In genomic region chr7:142351569-142351968, GRCm38 (mm10) we compare ENCODE assay signal across 18 mouse cellular contexts. TPM values are rescaled to one million over a fixed set of nuclear protein-coding genes. Genes with fewer than 3 reads are reported as not detected.
A peak's percentile ranks its signal among the peaks of the same experiment; 100 is the strongest.
DNase-seq lines count a peak whose midpoint lies in the region; ATAC-seq lines count a peak whose summit lies in the region.
"Had no signal": no experiment of that assay in that cellular context is flagged by ENCODE, and none has a peak within 500 bp of the region (broad histone marks: within the 10 kb centered on the region; RNA-seq: fewer than 3 reads in every experiment).

No protein-coding gene starts in this region.

- H3K4me3 ChIP-seq in kidney, embryonic 15.5 days (replicated peaks): no peak overlapping the region
- no peak overlapping the region for H3K4me3 ChIP-seq in liver, embryonic 13.5 days (replicated peaks)
- no peak overlapping the region for H3K4me3 ChIP-seq in heart, embryonic 12.5 days

- no peak for DNase-seq in kidney, postnatal 4 days
- DNase-seq in A20 (ENCODE audit: low read depth, low spot score): peak; percentile 7
- DNase-seq in T-cell, adult 2 months (ENCODE audit: low spot score): peak; percentile 20
- DNase-seq in liver, embryonic 13.5 days: no peak
- no peak for DNase-seq in spleen, postnatal 10 days (ENCODE audit: low spot score in 2 of 2)
- no peak for DNase-seq in urinary bladder, postnatal 10 days (ENCODE audit: low spot score)
- DNase-seq: adrenal gland, postnatal 36 days; cerebellum, adult 11 months; embryo, embryonic 11 days; kidney, postnatal 10 days; left cerebral cortex, postnatal 4 days; lung, postnatal 10 days; right cerebral cortex, postnatal 25 days had no signal

- H3K27ac ChIP-seq in kidney, embryonic 15.5 days: 0 out of 2 replicates have a peak overlapping the region, but pooled peaks have one; percentile 27
- H3K27ac ChIP-seq in liver, embryonic 13.5 days: peak overlapping the region; percentile 88
- no peak overlapping the region for H3K27ac ChIP-seq in heart, embryonic 12.5 days (ENCODE audit: poor library complexity, severe bottlenecking)
- H3K27ac ChIP-seq: hindbrain, embryonic 14.5 days had no signal

- H3K4me2 ChIP-seq in kidney, embryonic 15.5 days: no peak overlapping the region
- H3K4me2 ChIP-seq in liver, embryonic 13.5 days: no peak overlapping the region
- no peak overlapping the region for H3K4me2 ChIP-seq in heart, embryonic 12.5 days
- H3K4me2 ChIP-seq: hindbrain, embryonic 14.5 days had no signal

- no peaks in the 10 kb centered on the region for H3K27me3 ChIP-seq in kidney, embryonic 15.5 days
- H3K27me3 ChIP-seq in liver, embryonic 13.5 days: no peaks in the 10 kb centered on the region
- H3K27me3 ChIP-seq in heart, embryonic 12.5 days (replicated peaks): no peaks in the 10 kb centered on the region

- H3K9ac ChIP-seq in kidney, embryonic 15.5 days: no peak overlapping the region
- no peak overlapping the region for H3K9ac ChIP-seq in liver, embryonic 13.5 days
- no peak overlapping the region for H3K9ac ChIP-seq in heart, embryonic 12.5 days
- H3K9ac ChIP-seq: hindbrain, embryonic 14.5 days had no signal

- H3K4me1 ChIP-seq in kidney, embryonic 15.5 days: peaks cover 25% of the 10 kb centered on the region
- peaks cover 84% of the 10 kb centered on the region for H3K4me1 ChIP-seq in liver, embryonic 13.5 days (replicated peaks)
- peaks cover 24% of the 10 kb centered on the region for H3K4me1 ChIP-seq in heart, embryonic 12.5 days (replicated peaks)

- no peaks in the 10 kb centered on the region for H3K9me3 ChIP-seq in kidney, embryonic 15.5 days (replicated peaks)
- H3K9me3 ChIP-seq in liver, embryonic 13.5 days (replicated peaks): no peaks in the 10 kb centered on the region
- no peaks in the 10 kb centered on the region for H3K9me3 ChIP-seq in heart, embryonic 12.5 days (replicated peaks)

- ATAC-seq in kidney, embryonic 15.5 days (replicated peaks; ENCODE audit: low FRiP score): no peak
- ATAC-seq in liver, embryonic 13.5 days (ENCODE audit: low read depth): no peak
- no peak for ATAC-seq in heart, embryonic 12.5 days (ENCODE audit: insufficient number of reproducible peaks, low FRiP score)

- H3K36me3 ChIP-seq in kidney, embryonic 15.5 days: no peaks in the 10 kb centered on the region
- no peaks in the 10 kb centered on the region for H3K36me3 ChIP-seq in liver, embryonic 13.5 days
- no peaks in the 10 kb centered on the region for H3K36me3 ChIP-seq in heart, embryonic 12.5 days

- 56% methylated on average over 5 of the region's 5 CpGs for WGBS in kidney, embryonic 15.5 days
- WGBS in liver, embryonic 13.5 days (ENCODE audit: insufficient replicate concordance): 34% methylated on average over 5 of the region's 5 CpGs
- 64% methylated on average over 5 of the region's 5 CpGs for WGBS in heart, embryonic 12.5 days

RNA-seq across cellular contexts. Expression of gene Ifitm10, which starts 22.0 kb away (rescaled TPM):
- polyA plus RNA-seq in kidney, embryonic 15.5 days (2015; fragmentation: Nextera tagmentation; extraction: Ambion mirVana): 1.8 and 2.3 TPM in 2 replicates
- polyA plus RNA-seq in liver, embryonic 13.5 days (2015; fragmentation: Nextera tagmentation; extraction: Ambion mirVana): 1.5 and 1.8 TPM in 2 replicates
- 5.4 and 7.4 TPM in 2 replicates for polyA plus RNA-seq in heart, embryonic 12.5 days (2016; fragmentation: Nextera tagmentation; extraction: Ambion mirVana)

RNA-seq across cellular contexts. Expression of gene Gm49369, which starts 30.9 kb away (rescaled TPM):
- 1.2 and 2.5 TPM in 2 replicates for polyA plus RNA-seq in kidney, embryonic 15.5 days (2015; fragmentation: Nextera tagmentation; extraction: Ambion mirVana)
- polyA plus RNA-seq in liver, embryonic 13.5 days (2015; fragmentation: Nextera tagmentation; extraction: Ambion mirVana): 0.61 TPM in 1 of 2 replicates, not detected in the other
- 3.0 TPM in 1 of 2 replicates, not detected in the other for polyA plus RNA-seq in heart, embryonic 12.5 days (2016; fragmentation: Nextera tagmentation; extraction: Ambion mirVana)
- polyA plus RNA-seq: heart, embryonic 16.5 days; hindbrain, embryonic 14.5 days had no signal

RNA-seq across cellular contexts. Expression of gene Ctsd, which starts 36.3 kb away (rescaled TPM):
- polyA plus RNA-seq in kidney, embryonic 15.5 days (2015; fragmentation: Nextera tagmentation; extraction: Ambion mirVana): 294 and 312 TPM in 2 replicates
- polyA plus RNA-seq in liver, embryonic 13.5 days (2015; fragmentation: Nextera tagmentation; extraction: Ambion mirVana): 297 and 306 TPM in 2 replicates
- 431 and 436 TPM in 2 replicates for polyA plus RNA-seq in heart, embryonic 12.5 days (2016; fragmentation: Nextera tagmentation; extraction: Ambion mirVana)

RNA-seq across cellular contexts. Expression of gene Krtap5-4, which starts 48.2 kb away (rescaled TPM):
- not detected in 2 replicates for polyA plus RNA-seq in kidney, embryonic 15.5 days (2015; fragmentation: Nextera tagmentation; extraction: Ambion mirVana)
- not detected in 2 replicates for polyA plus RNA-seq in liver, embryonic 13.5 days (2015; fragmentation: Nextera tagmentation; extraction: Ambion mirVana)
- not detected in 2 replicates for polyA plus RNA-seq in heart, embryonic 12.5 days (2016; fragmentation: Nextera tagmentation; extraction: Ambion mirVana)
- polyA plus RNA-seq: gonadal fat pad, adult 2 months; hindbrain, embryonic 14.5 days had no signal

RNA-seq across cellular contexts. Expression of gene Krtap5-1, which starts 54.7 kb away (rescaled TPM):
- polyA plus RNA-seq in kidney, embryonic 15.5 days (2015; fragmentation: Nextera tagmentation; extraction: Ambion mirVana): not detected in 2 replicates
- not detected in 2 replicates for polyA plus RNA-seq in liver, embryonic 13.5 days (2015; fragmentation: Nextera tagmentation; extraction: Ambion mirVana)
- not detected in 2 replicates for polyA plus RNA-seq in heart, embryonic 12.5 days (2016; fragmentation: Nextera tagmentation; extraction: Ambion mirVana)
- polyA plus RNA-seq: gonadal fat pad, adult 2 months; heart, embryonic 16.5 days; hindbrain, embryonic 14.5 days had no signal

Comparison
In these comparisons a context has a peak if more than half of its experiments do, and no peak if none do; other contexts are left out.
1. DNase-seq: peak in A20 (single experiment) and T-cell, adult 2 months (single experiment); none in kidney, postnatal 4 days (0 of 2), liver, embryonic 13.5 days (single experiment), spleen, postnatal 10 days (0 of 2) and urinary bladder, postnatal 10 days (single experiment).